ENCODE assay signal across 10 mouse cellular contexts in the genomic region with DNA sequence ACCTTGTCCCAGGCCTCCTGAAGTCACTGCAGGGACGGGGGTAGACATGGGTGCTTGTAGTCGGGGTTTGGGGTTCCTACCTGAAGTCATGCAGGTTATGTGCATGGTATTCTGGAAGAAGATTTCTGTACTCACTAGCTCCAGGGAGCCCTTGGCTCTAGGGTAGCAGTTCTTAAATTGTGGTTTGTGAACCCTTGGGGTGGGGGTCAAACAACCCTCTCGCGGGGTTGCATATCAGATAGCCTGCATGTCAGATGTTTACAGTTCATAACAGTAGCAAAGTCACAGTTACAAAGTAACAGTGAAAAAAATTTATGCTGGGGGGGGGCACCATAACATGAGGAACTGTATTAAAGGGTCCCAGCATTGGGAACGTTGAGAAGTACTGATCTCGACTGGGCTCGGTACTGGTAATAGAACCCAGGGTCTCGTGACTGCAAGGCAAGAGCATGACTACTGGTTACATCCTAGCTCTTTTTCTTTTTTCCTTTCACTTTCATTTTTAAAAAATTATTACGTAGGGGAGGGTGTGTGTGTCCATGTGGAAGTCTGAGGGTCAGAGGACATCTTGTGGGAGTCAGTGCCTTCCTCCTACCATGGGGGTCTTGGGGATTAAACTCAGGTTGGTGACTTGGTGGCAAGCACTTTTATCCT. TPM values are rescaled to one million over a fixed set of nuclear protein-coding genes. Genes with fewer than 3 reads are reported as not detected.
DNase-seq lines count a peak whose midpoint lies in the region; ATAC-seq and TF ChIP-seq lines count a peak whose summit lies in the region.
"Had no signal": no experiment of that assay in that cellular context is flagged by ENCODE, and none has a peak within 500 bp of the region (broad histone marks: within the 10 kb centered on the region; RNA-seq: fewer than 3 reads in every experiment).

No protein-coding gene starts in this region.

- intact Hi-C loops in heart, postnatal 36 days (cut with DNase I): no loop called here

- H3K9me3 ChIP-seq in heart, postnatal 0 days (replicated peaks; ENCODE audit: control insufficient read depth, low read length): no peaks in the 10 kb centered on the region
- H3K9me3 ChIP-seq in CH12.LX (replicated peaks; ENCODE audit: low read length): no peaks in the 10 kb centered on the region
- H3K9me3 ChIP-seq: forebrain, embryonic 10.5 days had no signal

- H3K27me3 ChIP-seq in heart, postnatal 0 days (ENCODE audit: control insufficient read depth, insufficient read depth, low read length): no peaks in the 10 kb centered on the region
- no peaks in the 10 kb centered on the region for H3K27me3 ChIP-seq in CH12.LX (replicated peaks)

- in situ Hi-C loops in CH12.LX (cut with MboI; ENCODE audit: low pct_ligation_motif_present, low pct_unique_long_range_greater_than_20kb, low sequenced_read_pairs): no loop called here

- no peak for DNase-seq in heart, postnatal 0 days (ENCODE audit: low spot score)
- no peak for DNase-seq in heart, postnatal 36 days
- DNase-seq in CH12.LX (ENCODE audit: extremely low read depth): no peak
- DNase-seq in naive thymus-derived CD4-positive, alpha-beta T cell, adult 2 months (ENCODE audit: low read depth): peak; percentile 66
- no peak for DNase-seq in testis, postnatal 10 days (ENCODE audit: low spot score)
- DNase-seq in cerebellum, postnatal 14 days: no peak
- no peak for DNase-seq in ovary, postnatal 14 days (ENCODE audit: low spot score)

- peak overlapping the region; percentile 46 for H3K4me2 ChIP-seq in heart, postnatal 0 days (ENCODE audit: low read depth, low read length)
- H3K4me2 ChIP-seq in CH12.LX (ENCODE audit: insufficient read depth, low read depth, poor library complexity, severe bottlenecking): peak overlapping the region; percentile 96

- no peak for TF ChIP-seq EP300 in heart, postnatal 0 days (IDR thresholded peaks at IDR 0.05; ENCODE audit: low read depth)
- no peak for TF ChIP-seq EP300 in CH12.LX (IDR thresholded peaks at IDR 0.05; ENCODE audit: low read length)

- TF ChIP-seq POLR2A in CH12.LX (IDR thresholded peaks at IDR 0.05; ENCODE audit: low read depth, low read length): no peak

- no peak for TF ChIP-seq RAD21 in CH12.LX (IDR thresholded peaks at IDR 0.05; ENCODE audit: low read depth, low read length)

- no peak for ATAC-seq in heart, postnatal 0 days (ENCODE audit: insufficient read depth, low read depth)
- peak; percentile 52 for ATAC-seq in granulocyte monocyte progenitor cell, adult 5-6 weeks (replicated peaks; ENCODE audit: poor library complexity, severe bottlenecking)
- ATAC-seq: hindbrain, embryonic 16.5 days had no signal

- no peak overlapping the region for H3K9ac ChIP-seq in heart, postnatal 0 days (replicated peaks; ENCODE audit: low read depth, low read length)
- peak overlapping the region; percentile 73 for H3K9ac ChIP-seq in CH12.LX (ENCODE audit: insufficient read depth, low read depth)

- no peak for TF ChIP-seq CTCF in heart, postnatal 0 days (IDR thresholded peaks at IDR 0.05; ENCODE audit: low read depth)
- TF ChIP-seq CTCF in CH12.LX (conservative IDR thresholded peaks at IDR 0.05 in 1 of 2, IDR thresholded peaks at IDR 0.05 in 1 of 2; ENCODE audit: low read depth in 2 of 2, low read length in 2 of 2): no peak

- H3K27ac ChIP-seq in heart, postnatal 0 days (ENCODE audit: low read depth): 0 out of 2 replicates have a peak overlapping the region, but pooled peaks have one; percentile 6
- H3K27ac ChIP-seq in CH12.LX (ENCODE audit: insufficient read depth, low read depth): no peak overlapping the region

- H3K4me3 ChIP-seq in heart, postnatal 0 days (ENCODE audit: low read depth, low read length): no peak overlapping the region
- peak overlapping the region in 2 of 3 experiments; percentile 3 to 32 for H3K4me3 ChIP-seq in CH12.LX (replicated peaks in 1 of 3; ENCODE audit: low read depth in 2 of 3, low read length in 2 of 3, poor library complexity in 1 of 3)
- H3K4me3 ChIP-seq: forebrain, embryonic 10.5 days had no signal

- no peaks in the 10 kb centered on the region for H3K36me3 ChIP-seq in heart, postnatal 0 days (replicated peaks; ENCODE audit: control insufficient read depth, insufficient read depth, low read length)
- H3K36me3 ChIP-seq in CH12.LX (replicated peaks in 1 of 2; ENCODE audit: control insufficient read depth in 1 of 2, insufficient read depth in 1 of 2, low read length in 1 of 2): peaks cover 0 to 30% of the 10 kb centered on the region in 2 experiments

- H3K79me2 ChIP-seq in CH12.LX (replicated peaks; ENCODE audit: control insufficient read depth, extremely low read depth, insufficient read depth, poor library complexity, severe bottlenecking): peaks cover 63% of the 10 kb centered on the region

- 75% methylated on average over 9 of the region's 9 CpGs for WGBS in heart, postnatal 0 days

- H3K4me1 ChIP-seq in heart, postnatal 0 days (ENCODE audit: control insufficient read depth, insufficient read depth): peaks cover 58% of the 10 kb centered on the region
- peaks cover 27 to 82% of the 10 kb centered on the region in 2 experiments for H3K4me1 ChIP-seq in CH12.LX (ENCODE audit: control insufficient read depth in 1 of 2, insufficient read depth in 2 of 2)

- dilution Hi-C loops in CH12.LX (cut with MboI; ENCODE audit: extremely low pct_ligation_motif_present, extremely low pct_unique_long_range_greater_than_20kb, low sequenced_read_pairs): no loop called here

TF ChIP-seq in CH12.LX, 34 proteins besides CTCF, POLR2A, EP300 and RAD21:
- TF ChIP-seq GABPA (IDR thresholded peaks at IDR 0.05; ENCODE audit: insufficient replicate concordance, low read depth, low read length): no peak
- peak; percentile 22; the same call in 1 of the 2 replicates for TF ChIP-seq IRF4 (IDR thresholded peaks at IDR 0.05; ENCODE audit: low read depth, low read length)
- TF ChIP-seq BHLHE40 (IDR thresholded peaks at IDR 0.05; ENCODE audit: low read depth, low read length): peak; percentile 92
- no peak for TF ChIP-seq PAX5 (IDR thresholded peaks at IDR 0.05; ENCODE audit: low read length)
- 0 out of 2 replicates have a peak, but pooled peaks have one; percentile 50 for TF ChIP-seq MYC (IDR thresholded peaks at IDR 0.05; ENCODE audit: low read depth, low read length)
- TF ChIP-seq ETS1 (conservative IDR thresholded peaks at IDR 0.05; ENCODE audit: low read depth, low read length): peak; percentile 84
- no peak for TF ChIP-seq ZC3H11A (IDR thresholded peaks at IDR 0.05; ENCODE audit: low read depth, low read length)
TF ChIP-seq in CH12.LX: peak in this region for 4.

RNA-seq across cellular contexts. Expression of gene Zfp710, which starts 8.6 kb away (rescaled TPM):
- total RNA-seq in heart, postnatal 0 days (2014; rRNA removed; ENCODE audit: low replicate concordance): 25.5 and 29.7 TPM in 2 replicates
- 7.5 TPM in 2 replicates for polyA plus RNA-seq in heart, postnatal 0 days (2015; fragmentation: Nextera tagmentation; extraction: Ambion mirVana)
- 10 to 100 TPM; 27.4 to 28.0 TPM for total RNA-seq in heart, postnatal 36 days (2021)
- total RNA-seq in CH12.LX (2012; rRNA removed): 16.2 and 16.3 TPM in 2 replicates
- 6.1 and 7.6 TPM in 2 replicates for total RNA-seq in CH12.LX (2014; rRNA removed)
- 12.1 and 14.4 TPM in 2 replicates for polyA plus RNA-seq in CH12.LX (2012; ENCODE audit: insufficient read length, low read depth)
- 26.7 and 27.6 TPM in 2 replicates for total RNA-seq in granulocyte monocyte progenitor cell, adult 5-6 weeks (2014; fragmentation: Nextera tagmentation)
- 13.7 and 24.3 TPM in 2 replicates for total RNA-seq in granulocyte monocyte progenitor cell, adult 5-6 weeks (2017)
